Mouse (Mus musculus): Measurements from ENCODE around the gene Pakap. TPM values are rescaled to one million over a fixed set of nuclear protein-coding genes. Genes with fewer than 3 reads are reported as not detected.

The Pakap gene
- polyA plus RNA-seq, 1 experiment from 2014 or later: 21.1 TPM

DNA sequence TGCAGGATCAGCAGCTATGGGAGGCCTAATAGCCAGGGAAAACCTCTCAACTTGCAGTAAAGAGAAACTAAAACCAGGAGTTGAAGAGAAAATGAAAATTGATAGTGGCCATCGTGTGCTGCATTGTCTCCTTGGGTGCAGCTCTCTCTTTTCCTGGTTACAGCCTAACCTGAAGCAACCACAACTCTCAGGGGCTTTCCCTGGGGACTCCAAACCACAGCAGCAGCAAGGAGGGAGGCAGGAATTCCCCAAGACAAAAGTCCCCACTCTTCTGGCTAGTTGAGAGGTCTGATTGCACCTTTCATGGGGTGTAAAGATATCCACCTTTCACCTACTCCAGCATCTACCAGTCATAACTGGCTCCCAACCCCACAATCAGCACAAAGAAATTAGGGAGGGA is 157.6 kb downstream of the Pakap start:
- Histone ChIP-seq H3K9me3 (ENCODE audit: control insufficient read depth, low read length) (no peaks in the 10 kb centered on the region), H3K4me1 (replicated peaks; ENCODE audit: control insufficient read depth, insufficient read depth, low read length) (no peaks in the 10 kb centered on the region), H3K27ac (ENCODE audit: low read depth, low read length) (no peak overlapping the region), H3K4me2 (ENCODE audit: low read depth, low read length, severe bottlenecking) (no peak overlapping the region), H3K36me3 (ENCODE audit: control insufficient read depth, insufficient read depth, low read length) (no peaks in the 10 kb centered on the region), H3K4me3 (ENCODE audit: low read depth, low read length) (no peak overlapping the region), H3K9ac (ENCODE audit: low read length) (no peak overlapping the region), H3K27me3 (ENCODE audit: control insufficient read depth, insufficient read depth, low read length) (no peaks in the 10 kb centered on the region)
- DNase-seq (ENCODE audit: low spot score) (no peak), ATAC-seq (replicated peaks; ENCODE audit: low FRiP score) (no peak)
- WGBS: 90% methylated on average over 1 of the region's 1 CpGs

DNA sequence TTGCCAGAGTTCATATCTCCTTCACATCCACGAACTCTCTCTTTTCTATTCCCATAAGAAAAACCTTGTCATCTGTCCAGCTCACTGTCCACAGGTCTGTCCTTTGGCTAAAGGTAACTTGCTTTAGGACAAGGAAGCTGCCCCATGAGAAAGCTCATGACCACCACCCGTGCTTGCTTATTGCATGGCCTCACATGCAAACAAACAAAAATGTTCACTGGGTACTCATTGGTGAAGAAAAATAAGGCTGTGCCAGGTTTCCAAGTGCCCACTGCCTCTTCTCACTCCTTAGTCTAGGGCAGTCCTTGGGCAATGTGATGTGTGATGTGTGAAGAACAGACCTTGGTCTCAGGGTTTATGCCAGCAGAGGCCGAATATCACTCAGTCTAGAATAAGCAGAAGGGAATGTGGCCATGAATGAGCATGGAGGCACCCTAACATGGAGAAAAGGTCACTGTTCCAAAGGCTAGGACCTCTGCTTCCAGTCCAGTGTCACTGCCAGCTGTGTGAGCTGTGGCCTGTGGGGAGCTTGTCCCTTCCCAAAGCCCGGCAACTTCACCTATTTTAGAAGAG is 160.7 kb downstream of the Pakap start:
- H3K4me2 ChIP-seq (ENCODE audit: low read depth, low read length, severe bottlenecking): no peak overlapping the region
- no peak overlapping the region for H3K4me3 ChIP-seq (ENCODE audit: low read depth, low read length)
- ATAC-seq (replicated peaks; ENCODE audit: low FRiP score) (no peak), DNase-seq (ENCODE audit: low spot score) (no peak)
- no peaks in the 10 kb centered on the region for H3K36me3 ChIP-seq (ENCODE audit: control insufficient read depth, insufficient read depth, low read length)
- H3K9ac ChIP-seq (ENCODE audit: low read length): no peak overlapping the region
- H3K27ac ChIP-seq (ENCODE audit: low read depth, low read length): no peak overlapping the region
- H3K4me1 ChIP-seq (replicated peaks; ENCODE audit: control insufficient read depth, insufficient read depth, low read length): no peaks in the 10 kb centered on the region
- no peaks in the 10 kb centered on the region for H3K9me3 ChIP-seq (ENCODE audit: control insufficient read depth, low read length)
- no peaks in the 10 kb centered on the region for H3K27me3 ChIP-seq (ENCODE audit: control insufficient read depth, insufficient read depth, low read length)
- WGBS: 86% methylated on average over 4 of the region's 4 CpGs

DNA sequence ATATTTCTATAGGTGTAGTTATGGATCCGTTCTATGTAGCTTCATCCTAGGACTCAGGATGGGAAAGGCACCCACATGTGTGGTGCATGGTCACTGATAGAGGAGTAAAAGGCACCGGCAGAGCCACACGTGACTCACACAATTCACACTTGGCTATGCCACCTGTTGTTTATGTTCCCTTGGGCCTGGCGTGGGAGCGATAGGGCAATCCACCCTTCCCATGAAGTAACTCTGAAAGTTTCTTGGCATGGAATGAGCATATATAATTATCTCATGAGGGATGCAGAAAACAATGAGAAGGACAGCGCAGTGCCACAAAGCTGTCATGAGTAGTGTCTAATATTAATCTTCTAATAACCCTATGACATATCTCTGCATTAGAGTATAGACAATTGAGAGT is 162.1 kb downstream of the Pakap start:
- WGBS: 95% methylated on average over 6 of the region's 6 CpGs
- no peaks in the 10 kb centered on the region for H3K27me3 ChIP-seq (ENCODE audit: control insufficient read depth, insufficient read depth, low read length)

DNA sequence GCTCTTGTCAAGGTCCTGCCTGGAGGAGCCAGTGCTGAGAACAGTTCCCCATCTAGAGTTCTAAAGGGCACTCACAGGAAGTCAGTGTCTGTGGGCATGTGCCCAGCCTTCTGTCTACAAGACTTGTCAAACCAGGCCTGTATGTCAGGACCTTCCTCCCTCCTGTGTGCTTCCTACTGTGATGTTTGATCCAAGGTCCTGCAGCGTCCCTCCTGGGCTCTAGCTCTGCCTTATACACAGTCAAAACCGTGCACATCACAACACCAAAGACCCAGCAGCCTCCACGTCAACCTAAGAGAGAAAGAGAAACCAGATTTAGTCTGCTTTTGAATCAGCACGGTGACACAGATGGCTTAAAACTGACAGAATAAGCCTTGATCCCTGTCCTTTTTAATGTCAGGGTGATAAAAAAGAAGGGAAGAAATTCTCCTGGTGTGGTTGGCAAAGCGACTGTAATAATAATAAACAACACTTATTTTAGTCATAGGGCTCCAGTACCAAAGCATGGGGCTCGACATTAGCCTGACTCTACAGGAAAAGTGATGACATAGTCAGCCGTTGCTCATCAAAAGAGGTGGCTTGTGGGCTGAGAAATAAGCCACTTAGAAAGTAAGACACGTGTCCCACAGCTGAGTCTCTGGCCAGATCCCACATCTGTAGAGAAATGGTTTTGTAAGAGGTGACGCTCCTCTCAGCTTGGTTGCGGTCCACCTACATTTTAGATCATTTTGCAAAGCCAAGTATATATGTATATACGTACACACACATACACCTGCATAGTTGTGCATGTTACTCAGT is 163.0 kb downstream of the Pakap start:
- H3K27me3 ChIP-seq (ENCODE audit: control insufficient read depth, insufficient read depth, low read length): no peaks in the 10 kb centered on the region
- no peaks in the 10 kb centered on the region for H3K4me1 ChIP-seq (replicated peaks; ENCODE audit: control insufficient read depth, insufficient read depth, low read length)
- H3K9me3 ChIP-seq (ENCODE audit: control insufficient read depth, low read length): no peaks in the 10 kb centered on the region
- no peak for ATAC-seq (replicated peaks; ENCODE audit: low FRiP score)
- H3K4me3 ChIP-seq (ENCODE audit: low read depth, low read length): no peak overlapping the region
- H3K9ac ChIP-seq (ENCODE audit: low read length): no peak overlapping the region
- 91% methylated on average over 11 of the region's 11 CpGs for WGBS
- H3K4me2 ChIP-seq (ENCODE audit: low read depth, low read length, severe bottlenecking): no peak overlapping the region
- H3K27ac ChIP-seq (ENCODE audit: low read depth, low read length): no peak overlapping the region
- DNase-seq (ENCODE audit: low spot score): no peak
- H3K36me3 ChIP-seq (ENCODE audit: control insufficient read depth, insufficient read depth, low read length): no peaks in the 10 kb centered on the region

More for the DNA sequence above, 162.1 kb downstream of the Pakap start:
- Histone ChIP-seq H3K27ac (ENCODE audit: low read depth, low read length) (no peak overlapping the region), H3K4me3 (ENCODE audit: low read depth, low read length) (no peak overlapping the region), H3K9me3 (ENCODE audit: control insufficient read depth, low read length) (no peaks in the 10 kb centered on the region), H3K9ac (ENCODE audit: low read length) (no peak overlapping the region), H3K4me1 (replicated peaks; ENCODE audit: control insufficient read depth, insufficient read depth, low read length) (no peaks in the 10 kb centered on the region), H3K36me3 (ENCODE audit: control insufficient read depth, insufficient read depth, low read length) (no peaks in the 10 kb centered on the region), H3K4me2 (ENCODE audit: low read depth, low read length, severe bottlenecking) (no peak overlapping the region)
- ATAC-seq (replicated peaks; ENCODE audit: low FRiP score): no peak
- no peak for DNase-seq (ENCODE audit: low spot score)

DNA sequence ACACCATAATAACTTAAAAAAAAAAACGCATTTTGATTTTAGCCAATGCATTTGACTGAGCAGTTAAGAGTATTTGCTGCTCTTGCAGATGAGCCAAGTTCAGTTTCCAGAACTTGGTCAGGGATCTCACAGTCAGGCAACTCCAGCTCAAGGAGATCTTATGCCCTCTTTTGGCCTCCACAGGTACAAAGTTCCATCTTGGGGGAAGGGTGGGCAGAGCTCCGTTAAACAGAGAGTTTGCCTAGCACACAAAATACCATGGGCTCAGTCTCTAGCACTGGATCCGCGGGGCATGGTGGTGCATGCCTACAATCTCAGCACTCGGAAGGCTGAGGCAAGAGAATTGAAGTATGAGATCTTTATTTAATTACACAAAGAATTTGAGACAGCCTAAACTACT is 164.4 kb downstream of the Pakap start:
- no peaks in the 10 kb centered on the region for H3K4me1 ChIP-seq (replicated peaks; ENCODE audit: control insufficient read depth, insufficient read depth, low read length)
- ATAC-seq (replicated peaks; ENCODE audit: low FRiP score) (no peak), DNase-seq (ENCODE audit: low spot score) (no peak)
- no peaks in the 10 kb centered on the region for H3K27me3 ChIP-seq (ENCODE audit: control insufficient read depth, insufficient read depth, low read length)
- H3K9me3 ChIP-seq (ENCODE audit: control insufficient read depth, low read length): no peaks in the 10 kb centered on the region
- no peaks in the 10 kb centered on the region for H3K36me3 ChIP-seq (ENCODE audit: control insufficient read depth, insufficient read depth, low read length)
- H3K4me2 ChIP-seq (ENCODE audit: low read depth, low read length, severe bottlenecking): no peak overlapping the region
- H3K9ac ChIP-seq (ENCODE audit: low read length): no peak overlapping the region
- H3K27ac ChIP-seq (ENCODE audit: low read depth, low read length): no peak overlapping the region
- H3K4me3 ChIP-seq (ENCODE audit: low read depth, low read length): no peak overlapping the region
- 84% methylated on average over 5 of the region's 5 CpGs for WGBS

DNA sequence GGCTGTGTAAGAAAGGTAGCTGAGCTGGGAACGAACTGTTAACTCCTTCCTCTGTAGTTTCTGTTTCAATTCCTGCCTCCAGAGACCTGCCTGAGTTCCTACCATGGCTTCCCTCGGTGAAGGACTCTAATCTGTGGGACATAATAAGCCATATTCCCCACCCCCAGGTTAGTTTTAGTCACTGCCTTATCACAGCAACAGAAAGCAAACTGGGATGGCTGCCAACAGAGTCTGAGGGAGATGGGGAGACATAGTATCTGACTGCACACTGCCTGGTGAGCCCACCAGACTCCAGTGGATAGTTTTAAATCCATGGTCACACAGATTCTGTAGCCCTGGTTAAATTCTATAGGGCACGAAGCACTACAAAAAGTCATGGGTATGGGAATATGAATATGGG is 165.5 kb downstream of the Pakap start:
- Histone ChIP-seq H3K9me3 (ENCODE audit: control insufficient read depth, low read length) (no peaks in the 10 kb centered on the region), H3K27me3 (ENCODE audit: control insufficient read depth, insufficient read depth, low read length) (no peaks in the 10 kb centered on the region), H3K4me1 (replicated peaks; ENCODE audit: control insufficient read depth, insufficient read depth, low read length) (no peaks in the 10 kb centered on the region), H3K4me2 (ENCODE audit: low read depth, low read length, severe bottlenecking) (no peak overlapping the region), H3K27ac (ENCODE audit: low read depth, low read length) (no peak overlapping the region), H3K9ac (ENCODE audit: low read length) (no peak overlapping the region), H3K36me3 (ENCODE audit: control insufficient read depth, insufficient read depth, low read length) (no peaks in the 10 kb centered on the region), H3K4me3 (ENCODE audit: low read depth, low read length) (no peak overlapping the region)
- DNase-seq (ENCODE audit: low spot score) (no peak), ATAC-seq (replicated peaks; ENCODE audit: low FRiP score) (no peak)
- 76% methylated on average over 3 of the region's 3 CpGs for WGBS

DNA sequence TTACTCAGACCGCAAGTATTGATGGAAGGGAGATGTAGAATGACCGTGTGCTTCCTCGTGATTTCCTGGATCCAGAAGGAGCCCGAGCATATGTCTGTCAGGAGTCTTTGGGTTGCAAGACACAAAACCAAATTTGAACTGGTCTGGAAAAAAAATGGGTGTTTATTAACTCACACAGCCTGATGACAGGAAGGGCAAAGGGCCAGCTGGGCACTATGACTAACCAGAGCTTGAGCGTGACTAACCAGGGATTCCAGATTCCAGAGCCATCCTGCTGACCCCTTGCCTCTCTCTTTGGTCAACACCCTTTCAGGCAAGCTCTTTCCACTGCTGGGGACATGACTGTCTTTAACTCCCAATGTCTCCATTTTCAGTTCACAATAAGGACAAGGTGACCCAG is 167.4 kb downstream of the Pakap start:
- DNase-seq (ENCODE audit: low spot score): no peak

DNA sequence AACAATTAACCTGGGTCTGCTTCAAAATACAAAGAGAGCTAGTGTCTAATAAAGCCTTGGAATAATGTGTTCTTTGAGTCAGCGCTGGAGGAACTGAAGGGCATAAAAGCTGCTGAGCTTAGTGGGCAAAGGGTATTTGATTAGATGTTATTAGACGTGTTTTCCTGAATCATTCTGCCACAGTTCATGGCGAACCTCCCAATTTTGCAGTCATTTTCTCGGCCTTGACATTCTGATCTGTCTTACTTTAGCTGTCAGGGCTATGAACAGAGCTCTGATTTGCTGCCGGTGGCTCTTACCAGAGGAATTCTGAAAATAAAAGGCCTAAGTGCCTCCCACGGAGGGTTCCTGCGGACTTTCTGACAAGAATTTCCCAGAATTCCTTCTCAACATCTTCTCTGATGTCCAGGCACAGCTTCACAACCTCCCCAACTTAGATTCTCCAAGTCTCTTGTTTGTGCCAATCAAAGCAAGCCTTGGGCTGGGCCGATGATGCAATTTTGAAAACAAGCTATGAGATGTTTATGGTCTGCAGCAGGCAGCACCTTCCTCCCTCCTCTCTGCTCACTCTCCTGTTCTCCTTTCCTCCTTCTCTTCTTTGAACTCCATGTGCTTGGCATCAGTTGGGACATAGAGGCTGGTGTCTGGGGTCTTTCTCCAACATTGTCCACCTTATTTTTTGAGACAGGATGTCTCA is 171.0 kb downstream of the Pakap start:
- no peak overlapping the region for H3K4me3 ChIP-seq (ENCODE audit: low read depth, low read length)
- no peaks in the 10 kb centered on the region for H3K9me3 ChIP-seq (ENCODE audit: control insufficient read depth, low read length)
- no peak overlapping the region for H3K9ac ChIP-seq (ENCODE audit: low read length)
- peaks cover 5% of the 10 kb centered on the region; the same call in 1 of the 2 replicates for H3K4me1 ChIP-seq (replicated peaks; ENCODE audit: control insufficient read depth, insufficient read depth, low read length)
- WGBS: 13% methylated on average over 8 of the region's 8 CpGs
- H3K36me3 ChIP-seq (ENCODE audit: control insufficient read depth, insufficient read depth, low read length): no peaks in the 10 kb centered on the region
- ATAC-seq (replicated peaks; ENCODE audit: low FRiP score) (peak; percentile 39; the same call in 1 of the 2 replicates), DNase-seq (ENCODE audit: low spot score) (no peak)
- H3K27ac ChIP-seq (ENCODE audit: low read depth, low read length): peak overlapping the region; percentile 13
- no peak overlapping the region for H3K4me2 ChIP-seq (ENCODE audit: low read depth, low read length, severe bottlenecking)
- H3K27me3 ChIP-seq (ENCODE audit: control insufficient read depth, insufficient read depth, low read length): no peaks in the 10 kb centered on the region

More for the DNA sequence above, 167.4 kb downstream of the Pakap start:
- 93% methylated on average over 5 of the region's 5 CpGs for WGBS
- no peaks in the 10 kb centered on the region for H3K9me3 ChIP-seq (ENCODE audit: control insufficient read depth, low read length)
- H3K4me1 ChIP-seq (replicated peaks; ENCODE audit: control insufficient read depth, insufficient read depth, low read length): peaks cover 5% of the 10 kb centered on the region; the same call in 1 of the 2 replicates
- H3K27me3 ChIP-seq (ENCODE audit: control insufficient read depth, insufficient read depth, low read length): no peaks in the 10 kb centered on the region
- H3K4me2 ChIP-seq (ENCODE audit: low read depth, low read length, severe bottlenecking): no peak overlapping the region
- no peak overlapping the region for H3K4me3 ChIP-seq (ENCODE audit: low read depth, low read length)
- no peak overlapping the region for H3K9ac ChIP-seq (ENCODE audit: low read length)
- H3K36me3 ChIP-seq (ENCODE audit: control insufficient read depth, insufficient read depth, low read length): no peaks in the 10 kb centered on the region
- no peak overlapping the region for H3K27ac ChIP-seq (ENCODE audit: low read depth, low read length)
- no peak for ATAC-seq (replicated peaks; ENCODE audit: low FRiP score)
